Mouse (Mus musculus): Measurements from ENCODE around the gene Spata22. TPM values are rescaled to one million over a fixed set of nuclear protein-coding genes. Genes with fewer than 3 reads are reported as not detected.

Spata22 gene
- total RNA-seq (2021) = not detected
- polyA plus RNA-seq (2012; rRNA removed) = 0.08 and 0.15 TPM in 2 replicates
- long read RNA-seq = 0 reads

- Histone ChIP-seq H3K27ac (no peak within 1 kb of the TSS), H3K36me3 (ENCODE audit: control insufficient read depth, insufficient read depth, low read length) (no peaks in the 10 kb centered on the region), H3K9ac (ENCODE audit: low read depth, low read length) (no peak within 1 kb of the TSS), H3K4me1 (ENCODE audit: control insufficient read depth, insufficient read depth, low read length) (peaks cover 1% of the 10 kb centered on the region), H3K79me2 (replicated peaks; ENCODE audit: control insufficient read depth, insufficient read depth, low read length) (no peaks in the 10 kb centered on the region), H3K4me3 (no peak within 1 kb of the TSS), H3K27me3 (ENCODE audit: control insufficient read depth, insufficient read depth, low read length) (no peaks in the 10 kb centered on the region)
- TF ChIP-seq CTCF (IDR thresholded peaks at IDR 0.05) (no peak), POLR2A (IDR thresholded peaks at IDR 0.05; ENCODE audit: insufficient read depth, low read depth, low read length) (no peak), EP300 (IDR thresholded peaks at IDR 0.05; ENCODE audit: insufficient read depth, low read depth, low read length) (no peak)
- DNase-seq = no peak
- intact Hi-C loops (cut with DNase I) = no loop called here
- WGBS = 77% methylated on average over 27 of the region's 27 CpGs
Observed at GRCm38 (mm10) chr11:73329442-73329841, at the start of gene Spata22, which contains the start of the genes Aspa and Gm49340. Spata22 (plus strand) TSS chr11:73329741. Aspa (minus strand) TSS chr11:73329596. Gm49340 (plus strand) TSS chr11:73329741.

DNA sequence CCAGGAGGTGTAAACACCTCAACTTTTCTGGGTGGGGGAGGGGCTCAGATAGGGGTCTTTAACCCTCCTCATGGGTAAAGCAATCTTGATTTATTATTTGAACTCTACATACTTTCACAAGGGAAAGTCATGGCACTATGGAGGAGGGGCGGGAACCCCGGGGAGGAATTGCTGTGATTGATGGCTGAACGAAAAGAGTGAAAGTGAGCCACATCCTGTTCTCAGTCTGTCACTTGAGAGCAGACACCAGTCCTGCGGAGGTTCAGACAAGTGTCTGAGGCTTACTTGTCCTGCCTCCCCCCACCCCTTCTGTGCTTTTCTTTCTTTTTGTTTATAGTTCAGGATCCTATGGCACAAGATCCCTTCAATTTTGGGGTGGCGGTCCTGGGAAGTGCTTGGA lies 48.8 kb upstream of the Spata22 start:
- Histone ChIP-seq H3K36me3 (ENCODE audit: control insufficient read depth, insufficient read depth, low read length) (no peaks in the 10 kb centered on the region), H3K79me2 (replicated peaks; ENCODE audit: control insufficient read depth, insufficient read depth, low read length) (no peaks in the 10 kb centered on the region), H3K9ac (ENCODE audit: low read depth, low read length) (no peak overlapping the region), H3K4me3 (no peak overlapping the region), H3K27me3 (ENCODE audit: control insufficient read depth, insufficient read depth, low read length) (no peaks in the 10 kb centered on the region), H3K27ac (no peak overlapping the region), H3K4me1 (ENCODE audit: control insufficient read depth, insufficient read depth, low read length) (peaks cover 6% of the 10 kb centered on the region; the same call in 1 of the 2 replicates)
- DNase-seq = no peak
- intact Hi-C loops (cut with DNase I) = loop anchor here (5.0 to 10.0 kb wide), 5 partner anchors 43 to 273 kb away; partner anchors contain the start of gene Haspin
- 47% methylated on average over 5 of the region's 5 CpGs for WGBS
- TF ChIP-seq EP300 (IDR thresholded peaks at IDR 0.05; ENCODE audit: insufficient read depth, low read depth, low read length) = no peak
- no peak for TF ChIP-seq POLR2A (IDR thresholded peaks at IDR 0.05; ENCODE audit: insufficient read depth, low read depth, low read length)
- TF ChIP-seq CTCF (IDR thresholded peaks at IDR 0.05) = no peak

GRCm38 (mm10) chr11:73281528-73282027 lies 48.0 kb upstream of the Spata22 start:
- H3K36me3 ChIP-seq (ENCODE audit: control insufficient read depth, insufficient read depth, low read length) = no peaks in the 10 kb centered on the region
- peak overlapping the region; percentile 59 for H3K9ac ChIP-seq (ENCODE audit: low read depth, low read length)
- WGBS = 3% methylated on average over 16 of the region's 16 CpGs
- no peaks in the 10 kb centered on the region for H3K27me3 ChIP-seq (ENCODE audit: control insufficient read depth, insufficient read depth, low read length)
- H3K4me3 ChIP-seq = peak overlapping the region; percentile 33
- DNase-seq = peak; percentile 52 to 53
- TF ChIP-seq EP300 (IDR thresholded peaks at IDR 0.05; ENCODE audit: insufficient read depth, low read depth, low read length) = no peak
- TF ChIP-seq POLR2A (IDR thresholded peaks at IDR 0.05; ENCODE audit: insufficient read depth, low read depth, low read length) = no peak
- TF ChIP-seq CTCF (IDR thresholded peaks at IDR 0.05) = peak; percentile 73
- peaks cover 6% of the 10 kb centered on the region; the same call in 1 of the 2 replicates for H3K4me1 ChIP-seq (ENCODE audit: control insufficient read depth, insufficient read depth, low read length)
- intact Hi-C loops (cut with DNase I) = loop anchor here (5.0 to 10.0 kb wide), 5 partner anchors 44 to 274 kb away; partner anchors contain the start of gene Haspin
- no peak overlapping the region for H3K27ac ChIP-seq
- no peaks in the 10 kb centered on the region for H3K79me2 ChIP-seq (replicated peaks; ENCODE audit: control insufficient read depth, insufficient read depth, low read length)

- intact Hi-C loops (cut with DNase I) = loop anchor here (5.0 to 10.0 kb wide), 5 partner anchors 46 to 276 kb away; partner anchors contain the start of gene Haspin
- WGBS = 44% methylated on average over 9 of the region's 9 CpGs
- Histone ChIP-seq H3K4me1 (ENCODE audit: control insufficient read depth, insufficient read depth, low read length) (peaks cover 6% of the 10 kb centered on the region; the same call in 1 of the 2 replicates), H3K9ac (ENCODE audit: low read depth, low read length) (no peak overlapping the region), H3K27me3 (ENCODE audit: control insufficient read depth, insufficient read depth, low read length) (no peaks in the 10 kb centered on the region), H3K36me3 (ENCODE audit: control insufficient read depth, insufficient read depth, low read length) (no peaks in the 10 kb centered on the region), H3K79me2 (replicated peaks; ENCODE audit: control insufficient read depth, insufficient read depth, low read length) (no peaks in the 10 kb centered on the region), H3K27ac (no peak overlapping the region; the same call in 1 of the 2 replicates), H3K4me3 (no peak overlapping the region)
- DNase-seq = peak; percentile 41
- no peak for TF ChIP-seq POLR2A (IDR thresholded peaks at IDR 0.05; ENCODE audit: insufficient read depth, low read depth, low read length)
- TF ChIP-seq EP300 (IDR thresholded peaks at IDR 0.05; ENCODE audit: insufficient read depth, low read depth, low read length) = 0 out of 2 replicates have a peak, but pooled peaks have one; percentile 29
Observed at GRCm38 (mm10) chr11:73283369-73283768, 46.2 kb upstream of the Spata22 start.

- Histone ChIP-seq H3K79me2 (replicated peaks; ENCODE audit: control insufficient read depth, insufficient read depth, low read length) (no peaks in the 10 kb centered on the region), H3K36me3 (ENCODE audit: control insufficient read depth, insufficient read depth, low read length) (no peaks in the 10 kb centered on the region), H3K27me3 (ENCODE audit: control insufficient read depth, insufficient read depth, low read length) (no peaks in the 10 kb centered on the region), H3K9ac (ENCODE audit: low read depth, low read length) (no peak overlapping the region), H3K27ac (peak overlapping the region; percentile 7; the same call in 1 of the 2 replicates), H3K4me3 (no peak overlapping the region), H3K4me1 (ENCODE audit: control insufficient read depth, insufficient read depth, low read length) (peaks cover 6% of the 10 kb centered on the region; the same call in 1 of the 2 replicates)
- 28% methylated on average over 1 of the region's 1 CpGs for WGBS
- no peak for DNase-seq
- TF ChIP-seq CTCF (IDR thresholded peaks at IDR 0.05) (no peak), POLR2A (IDR thresholded peaks at IDR 0.05; ENCODE audit: insufficient read depth, low read depth, low read length) (no peak), EP300 (IDR thresholded peaks at IDR 0.05; ENCODE audit: insufficient read depth, low read depth, low read length) (no peak)
- intact Hi-C loops (cut with DNase I) = loop anchor here (5.0 to 10.0 kb wide), 5 partner anchors 47 to 277 kb away; partner anchors contain the start of gene Haspin
Observed at GRCm38 (mm10) chr11:73283926-73284325, 45.6 kb upstream of the Spata22 start.

DNA sequence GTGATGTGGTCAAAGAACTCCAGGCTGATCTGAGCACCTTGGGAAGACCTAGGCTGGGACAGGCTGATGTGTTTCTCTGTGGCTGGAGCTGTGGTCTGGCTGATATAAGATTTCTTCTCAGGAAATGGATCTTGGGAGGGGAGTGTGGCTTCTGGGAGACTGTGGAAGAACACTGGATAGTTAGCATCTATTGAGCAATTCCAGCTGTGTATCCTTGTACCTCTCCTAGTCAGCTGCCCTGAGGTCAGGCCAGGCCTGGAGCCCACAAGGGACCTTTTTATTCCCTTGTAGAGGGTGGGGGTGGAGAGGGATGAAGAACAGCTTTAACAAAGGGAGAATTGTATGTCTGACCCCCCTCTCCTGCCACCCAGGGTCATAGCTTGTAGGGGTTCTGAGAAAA lies 45.2 kb upstream of the Spata22 start:
- TF ChIP-seq CTCF (IDR thresholded peaks at IDR 0.05) (no peak), EP300 (IDR thresholded peaks at IDR 0.05; ENCODE audit: insufficient read depth, low read depth, low read length) (no peak), POLR2A (IDR thresholded peaks at IDR 0.05; ENCODE audit: insufficient read depth, low read depth, low read length) (no peak)
- intact Hi-C loops (cut with DNase I) = loop anchor here (5.0 to 10.0 kb wide), 5 partner anchors 47 to 277 kb away; partner anchors contain the start of gene Haspin
- H3K79me2 ChIP-seq (replicated peaks; ENCODE audit: control insufficient read depth, insufficient read depth, low read length) = no peaks in the 10 kb centered on the region
- H3K4me1 ChIP-seq (ENCODE audit: control insufficient read depth, insufficient read depth, low read length) = peaks cover 6% of the 10 kb centered on the region; the same call in 1 of the 2 replicates
- H3K9ac ChIP-seq (ENCODE audit: low read depth, low read length) = no peak overlapping the region
- H3K36me3 ChIP-seq (ENCODE audit: control insufficient read depth, insufficient read depth, low read length) = no peaks in the 10 kb centered on the region
- H3K27me3 ChIP-seq (ENCODE audit: control insufficient read depth, insufficient read depth, low read length) = no peaks in the 10 kb centered on the region
- H3K27ac ChIP-seq = no peak overlapping the region; the same call in 1 of the 2 replicates
- no peak overlapping the region for H3K4me3 ChIP-seq
- no peak for DNase-seq
